8 mouse cellular contexts compared by ENCODE assay signal in the genomic region with DNA sequence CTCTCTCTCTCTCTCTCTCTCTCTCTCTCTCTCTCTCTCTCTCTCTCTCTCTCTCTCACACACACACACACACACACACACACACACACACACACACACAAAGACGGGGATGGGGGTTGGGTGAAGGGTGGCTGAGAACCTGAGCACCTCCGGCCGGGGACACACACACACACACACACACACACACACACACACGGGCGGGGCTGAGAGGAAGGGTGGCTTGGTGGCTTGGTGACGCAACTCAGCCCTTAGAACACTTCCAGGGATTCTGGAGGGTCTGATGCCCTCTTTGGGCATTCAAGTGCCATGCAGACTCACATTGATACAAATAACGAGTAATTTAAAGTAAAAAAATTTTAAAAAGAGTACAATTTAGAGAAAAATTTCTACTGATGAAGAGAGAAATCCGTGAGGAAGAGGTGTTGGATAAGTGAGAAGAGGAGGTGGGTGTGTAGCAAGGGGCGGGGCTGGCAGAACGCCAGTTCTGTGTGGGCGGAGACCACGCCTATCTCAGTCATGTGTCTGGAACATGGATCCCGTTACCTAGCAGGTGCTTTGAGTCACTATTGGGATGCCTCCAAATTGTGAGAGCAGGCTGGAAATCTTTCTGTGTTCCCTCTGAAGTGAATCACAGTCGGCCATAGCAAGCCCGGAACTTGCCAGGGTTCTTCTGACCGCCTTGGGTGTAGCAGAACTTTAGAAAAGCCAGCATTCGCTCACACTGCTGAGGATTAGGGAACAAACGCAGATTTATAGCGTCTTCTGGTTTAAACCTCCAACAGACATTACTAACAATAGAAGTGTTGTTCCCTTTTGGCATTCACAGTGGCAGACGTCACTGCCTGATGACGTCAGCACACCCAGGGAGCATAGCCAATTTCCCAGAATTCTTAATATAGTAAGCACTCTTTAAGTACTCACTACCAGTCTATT. TPM values are rescaled to one million over a fixed set of nuclear protein-coding genes. Genes with fewer than 3 reads are reported as not detected.
DNase-seq lines count a peak whose midpoint lies in the region; ATAC-seq lines count a peak whose summit lies in the region.

No protein-coding gene starts in this region.

- peak overlapping the region; percentile 24; the same call in 1 of the 2 replicates for H3K4me3 ChIP-seq in embryonic facial prominence, embryonic 10.5 days
- 0 out of 2 replicates have a peak overlapping the region, but pooled peaks have one; percentile 2 for H3K4me3 ChIP-seq in midbrain, embryonic 11.5 days (ENCODE audit: low read depth, low read length)
- peak overlapping the region; percentile 11; the same call in 1 of the 2 replicates for H3K4me3 ChIP-seq in stomach, embryonic 14.5 days (ENCODE audit: low read depth, low read length)

- H3K27me3 ChIP-seq in embryonic facial prominence, embryonic 10.5 days (replicated peaks; ENCODE audit: low read depth, poor library complexity, severe bottlenecking) = peaks cover 16% of the 10 kb centered on the region
- H3K27me3 ChIP-seq in midbrain, embryonic 11.5 days (ENCODE audit: control insufficient read depth, insufficient read depth, low read length) = no peaks in the 10 kb centered on the region
- H3K27me3 ChIP-seq in stomach, embryonic 14.5 days (ENCODE audit: control insufficient read depth, insufficient read depth, low read length) = peaks cover 3% of the 10 kb centered on the region; the same call in 1 of the 2 replicates

- peak; percentile 79 for DNase-seq in 3134 (ENCODE audit: extremely low read depth, insufficient read length, low spot score)
- DNase-seq in T-cell, adult 2 months (ENCODE audit: low spot score) = peak; percentile 78
- DNase-seq in embryonic facial prominence, embryonic 10.5 days (ENCODE audit: low spot score) = peak; percentile 33
- DNase-seq in heart, adult 18-20 months = peak; percentile 84 to 89
- DNase-seq in kidney, adult 11 months = peak; percentile 53
- peak; percentile 79 to 83 for DNase-seq in left cerebral cortex, postnatal 36 days (ENCODE audit: low spot score in 2 of 2)
- no peak for DNase-seq in midbrain, embryonic 11.5 days (ENCODE audit: low spot score, missing footprints)

- peak; percentile 64; the same call in 1 of the 2 replicates for ATAC-seq in midbrain, embryonic 11.5 days (ENCODE audit: low FRiP score)
- peak; percentile 72 for ATAC-seq in stomach, embryonic 14.5 days (ENCODE audit: insufficient number of reproducible peaks, insufficient read depth, low FRiP score, low read depth)

- H3K36me3 ChIP-seq in embryonic facial prominence, embryonic 10.5 days (replicated peaks) = no peaks in the 10 kb centered on the region
- no peaks in the 10 kb centered on the region for H3K36me3 ChIP-seq in midbrain, embryonic 11.5 days (ENCODE audit: control insufficient read depth, insufficient read depth, low read length)
- H3K36me3 ChIP-seq in stomach, embryonic 14.5 days (ENCODE audit: control insufficient read depth, insufficient read depth, low read length) = no peaks in the 10 kb centered on the region

- 27% methylated on average over 21 of the region's 21 CpGs for WGBS in embryonic facial prominence, embryonic 10.5 days
- 30% methylated on average over 21 of the region's 21 CpGs for WGBS in midbrain, embryonic 11.5 days
- 17% methylated on average over 21 of the region's 21 CpGs for WGBS in stomach, embryonic 14.5 days

- peaks cover 4% of the 10 kb centered on the region for H3K4me1 ChIP-seq in embryonic facial prominence, embryonic 10.5 days
- no peaks in the 10 kb centered on the region for H3K4me1 ChIP-seq in midbrain, embryonic 11.5 days (ENCODE audit: control insufficient read depth, insufficient read depth, low read length)
- H3K4me1 ChIP-seq in stomach, embryonic 14.5 days (ENCODE audit: control insufficient read depth, insufficient read depth, low read length) = no peaks in the 10 kb centered on the region

- no peak overlapping the region for H3K27ac ChIP-seq in embryonic facial prominence, embryonic 10.5 days (replicated peaks)
- no peak overlapping the region for H3K27ac ChIP-seq in midbrain, embryonic 11.5 days (ENCODE audit: low read depth, low read length)
- no peak overlapping the region for H3K27ac ChIP-seq in stomach, embryonic 14.5 days (ENCODE audit: low read length)

- 0 out of 2 replicates have a peak overlapping the region, but pooled peaks have one; percentile 12 for H3K9ac ChIP-seq in midbrain, embryonic 11.5 days (ENCODE audit: low read length)
- no peak overlapping the region for H3K9ac ChIP-seq in stomach, embryonic 14.5 days (replicated peaks; ENCODE audit: low read depth, low read length)

- no peaks in the 10 kb centered on the region for H3K9me3 ChIP-seq in embryonic facial prominence, embryonic 10.5 days
- H3K9me3 ChIP-seq in midbrain, embryonic 11.5 days (ENCODE audit: control insufficient read depth, low read length) = no peaks in the 10 kb centered on the region
- H3K9me3 ChIP-seq in stomach, embryonic 14.5 days (ENCODE audit: control insufficient read depth, low read depth, low read length) = no peaks in the 10 kb centered on the region

- intact Hi-C loops in left cerebral cortex, postnatal 36 days (cut with DNase I) = no loop called here

- H3K4me2 ChIP-seq in midbrain, embryonic 11.5 days = peak overlapping the region; percentile 27
- H3K4me2 ChIP-seq in stomach, embryonic 14.5 days (replicated peaks; ENCODE audit: low read depth, low read length) = peak overlapping the region; percentile 32

RNA-seq across cellular contexts. Expression of a gene that starts 12.2 kb away (rescaled TPM):
- 8.2 and 8.8 TPM in 2 replicates for polyA plus RNA-seq in embryonic facial prominence, embryonic 10.5 days (2016; fragmentation: Nextera tagmentation; extraction: Ambion mirVana)
- total RNA-seq in heart, adult 18-20 months (2021) = 10 to 100 TPM; 18.5 to 19.5 TPM
- total RNA-seq in left cerebral cortex, postnatal 36 days (2021) = 10 to 100 TPM; 10.7 to 12.0 TPM
- 2.8 and 3.0 TPM in 2 replicates for polyA plus RNA-seq in midbrain, embryonic 11.5 days (2014; fragmentation: Nextera tagmentation; extraction: Ambion mirVana)
- polyA plus RNA-seq in stomach, embryonic 14.5 days (2014; fragmentation: Nextera tagmentation; extraction: Ambion mirVana) = 10.4 and 11.7 TPM in 2 replicates

RNA-seq across cellular contexts. Expression of a gene that starts 17.4 kb away (rescaled TPM):
- 0.21 TPM in 1 of 2 replicates, not detected in the other for polyA plus RNA-seq in embryonic facial prominence, embryonic 10.5 days (2016; fragmentation: Nextera tagmentation; extraction: Ambion mirVana)
- 1 to 10 TPM; 1.1 to 2.2 TPM for total RNA-seq in heart, adult 18-20 months (2021)
- not detected for total RNA-seq in left cerebral cortex, postnatal 36 days (2021)
- 0.20 TPM in 1 of 2 replicates, not detected in the other for polyA plus RNA-seq in midbrain, embryonic 11.5 days (2014; fragmentation: Nextera tagmentation; extraction: Ambion mirVana)
- polyA plus RNA-seq in stomach, embryonic 14.5 days (2014; fragmentation: Nextera tagmentation; extraction: Ambion mirVana) = 0.18 and 0.71 TPM in 2 replicates

RNA-seq across cellular contexts. Expression of a gene that starts 32.1 kb away (rescaled TPM):
- not detected in 2 replicates for polyA plus RNA-seq in embryonic facial prominence, embryonic 10.5 days (2016; fragmentation: Nextera tagmentation; extraction: Ambion mirVana)
- not detected for total RNA-seq in heart, adult 18-20 months (2021)
- not detected for total RNA-seq in left cerebral cortex, postnatal 36 days (2021)
- polyA plus RNA-seq in midbrain, embryonic 11.5 days (2014; fragmentation: Nextera tagmentation; extraction: Ambion mirVana) = not detected in 2 replicates
- not detected in 2 replicates for polyA plus RNA-seq in stomach, embryonic 14.5 days (2014; fragmentation: Nextera tagmentation; extraction: Ambion mirVana)

RNA-seq across cellular contexts. Expression of a gene that starts 45.4 kb away (rescaled TPM):
- not detected in 2 replicates for polyA plus RNA-seq in embryonic facial prominence, embryonic 10.5 days (2016; fragmentation: Nextera tagmentation; extraction: Ambion mirVana)
- total RNA-seq in heart, adult 18-20 months (2021) = not detected
- not detected for total RNA-seq in left cerebral cortex, postnatal 36 days (2021)
- polyA plus RNA-seq in midbrain, embryonic 11.5 days (2014; fragmentation: Nextera tagmentation; extraction: Ambion mirVana) = not detected in 2 replicates
- polyA plus RNA-seq in stomach, embryonic 14.5 days (2014; fragmentation: Nextera tagmentation; extraction: Ambion mirVana) = 0.14 and 0.41 TPM in 2 replicates

RNA-seq across cellular contexts. Expression of a gene that starts 58.1 kb away (rescaled TPM):
- not detected in 2 replicates for polyA plus RNA-seq in embryonic facial prominence, embryonic 10.5 days (2016; fragmentation: Nextera tagmentation; extraction: Ambion mirVana)
- total RNA-seq in heart, adult 18-20 months (2021) = not detected
- not detected for total RNA-seq in left cerebral cortex, postnatal 36 days (2021)
- polyA plus RNA-seq in midbrain, embryonic 11.5 days (2014; fragmentation: Nextera tagmentation; extraction: Ambion mirVana) = not detected in 2 replicates
- not detected in 2 replicates for polyA plus RNA-seq in stomach, embryonic 14.5 days (2014; fragmentation: Nextera tagmentation; extraction: Ambion mirVana)
